Mouse (Mus musculus) bone marrow macrophage, adult 2 months (primary cell): ENCODE results near the gene Tut1.

ENCODE experiments used
- CTCF ChIP-seq: IDR thresholded peaks from 2 replicates; pipeline ENCODE4 v1.5.1; 2012; ENCODE audit warnings: low read depth, mild to moderate bottlenecking, low read length, moderate library complexity
- POLR2A ChIP-seq: IDR thresholded peaks from 2 replicates; pipeline ENCODE4 v1.6.1; 2012; ENCODE audit warnings: mild to moderate bottlenecking, low read depth, low read length, borderline replicate concordance

DNA sequence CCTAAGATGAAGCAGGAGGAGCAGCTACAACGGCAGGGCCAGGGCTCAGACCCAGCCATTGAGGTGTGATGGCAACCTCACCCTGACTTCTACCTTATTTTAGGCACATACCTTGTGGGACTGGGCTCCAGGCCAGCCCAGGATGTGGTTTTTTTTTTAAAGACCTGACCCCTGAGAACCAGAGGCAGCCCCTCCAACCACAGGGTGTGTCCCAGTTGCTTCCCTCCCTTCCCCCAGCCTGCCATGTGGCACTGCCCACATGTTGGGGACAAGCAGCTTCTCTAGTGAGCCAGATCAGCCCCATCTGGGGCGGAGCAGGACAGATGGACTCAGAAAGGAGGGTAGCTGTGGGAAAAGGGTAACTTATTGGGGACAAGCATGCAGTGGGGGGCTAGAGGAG lies 26.9 kb upstream of the Tut1 start:
- TF ChIP-seq CTCF, result no peak
- no peak for TF ChIP-seq POLR2A
